Mouse (Mus musculus) kidney, adult 10 weeks (tissue): ENCODE measurements around the gene Esyt2. TPM values are rescaled to one million over a fixed set of nuclear protein-coding genes. Genes with fewer than 3 reads are reported as not detected.

Experiments
- polyA plus RNA-seq: library from polyadenylated mRNA; stranded (reverse); fragments of 350-450 nt; fragmentation: Illumina TruSeq; extraction: RNeasy Lipid Tissue Mini Kit (QIAGEN cat#74804); gene quantifications from one replicate; pipeline ENCODE4 v1.2.3, GENCODE M21; 2014; ENCODE audit warnings: low read depth, low replicate concordance

Gene Esyt2
- 74.3 TPM for polyA plus RNA-seq

DNA sequence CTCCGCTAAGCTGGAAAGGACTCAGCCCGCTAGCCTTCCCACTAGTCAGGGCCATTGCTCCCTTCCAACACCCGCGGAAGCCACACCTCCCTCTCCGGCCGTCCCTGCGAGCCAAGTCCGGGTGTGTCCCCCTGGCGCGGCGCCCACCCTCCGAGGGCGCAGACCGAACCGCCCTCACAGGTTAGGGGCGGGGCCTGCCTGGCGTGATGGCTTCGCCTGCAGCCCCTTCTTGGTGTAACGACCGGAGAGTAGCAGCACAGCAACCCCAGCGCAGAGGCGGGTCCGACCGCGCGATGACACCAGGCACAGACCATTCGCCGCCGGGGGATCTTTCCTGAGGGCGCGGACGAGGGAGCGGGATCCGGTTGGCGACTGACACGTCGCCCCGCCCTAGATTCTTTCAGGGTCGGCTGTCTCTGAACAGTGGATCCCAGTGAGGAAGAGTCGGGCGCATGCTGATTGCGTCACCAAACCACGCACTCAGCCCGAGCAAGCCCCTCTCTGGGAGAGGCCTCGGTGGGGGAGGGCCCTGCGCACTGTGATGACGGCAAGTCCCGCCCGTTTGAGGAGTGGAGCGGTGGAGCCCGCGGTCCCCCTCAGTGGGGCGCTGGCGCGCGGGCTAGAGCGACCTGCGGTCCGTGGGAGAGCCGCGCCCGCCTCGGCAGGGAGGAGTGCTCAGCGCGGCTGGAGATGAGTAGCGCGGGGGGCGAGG, at the start of gene Esyt2:
Esyt2 (plus strand) TSS at position 544 of the 712 bp plus-strand sequence.

DNA sequence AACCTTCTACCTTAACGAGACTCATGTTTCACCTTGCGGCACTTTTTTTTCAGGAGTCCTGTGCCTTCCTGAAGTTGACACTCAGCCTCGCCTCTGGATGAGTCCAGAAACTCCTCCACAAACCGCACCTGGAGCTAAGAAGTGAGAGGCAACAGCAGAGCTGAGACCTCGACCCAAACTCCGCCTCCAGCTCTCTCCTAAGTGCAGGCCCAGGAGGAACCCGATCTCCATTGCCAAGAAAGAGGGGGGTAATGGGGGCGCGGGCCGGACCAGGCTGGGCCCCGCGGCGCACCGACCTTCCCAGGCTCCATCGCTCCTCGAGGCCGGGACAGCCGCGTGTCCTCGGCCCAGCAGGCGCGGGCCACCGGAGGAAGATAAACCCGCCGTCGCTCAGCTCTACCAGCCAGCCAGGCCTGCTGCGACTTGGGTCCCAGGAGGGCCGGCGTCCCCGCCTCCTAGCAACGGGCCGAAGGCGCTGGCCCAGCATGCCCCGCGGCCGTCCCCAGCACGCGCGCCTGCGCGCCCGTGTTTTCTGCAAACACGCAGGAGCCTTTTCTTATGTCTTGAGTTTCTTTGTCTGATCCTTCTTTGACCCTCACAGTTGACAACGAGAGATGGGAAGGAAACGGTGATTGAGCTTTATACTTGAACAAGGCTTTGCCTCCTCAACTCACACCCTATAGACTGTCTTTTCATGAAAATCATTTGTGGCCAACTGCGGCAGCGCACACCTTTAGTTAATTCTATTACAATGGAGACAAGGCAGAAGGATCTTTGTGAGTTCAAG, 18.2 kb upstream of the Esyt2 start, which contains the start of gene Wdr60:
Wdr60 (minus strand) TSS at position 468 of the 787 bp plus-strand sequence.

DNA sequence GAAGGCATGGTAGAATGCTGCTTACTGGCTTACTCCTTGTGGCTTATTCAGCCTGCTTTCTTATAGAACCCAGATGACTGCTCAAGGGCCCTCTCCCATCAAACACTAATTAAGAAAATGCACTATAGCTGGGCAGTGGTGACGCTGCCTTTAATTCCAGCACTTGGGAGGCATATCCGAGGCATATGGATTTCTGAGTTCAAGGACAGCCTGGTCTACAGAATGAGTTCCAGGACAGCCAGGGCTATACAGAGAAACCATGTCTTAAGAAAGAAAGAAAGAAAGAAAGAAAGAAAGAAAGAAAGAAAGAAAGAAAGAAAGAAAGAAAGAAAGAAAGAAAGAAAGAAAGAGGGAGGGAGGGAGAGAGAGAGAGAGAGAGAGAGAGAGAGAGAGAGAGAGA, 5.9 kb upstream of the Esyt2 start, which contains the start of gene Gm11027:
Gm11027 (plus strand) TSS at position 301 of the 400 bp plus-strand sequence.

DNA sequence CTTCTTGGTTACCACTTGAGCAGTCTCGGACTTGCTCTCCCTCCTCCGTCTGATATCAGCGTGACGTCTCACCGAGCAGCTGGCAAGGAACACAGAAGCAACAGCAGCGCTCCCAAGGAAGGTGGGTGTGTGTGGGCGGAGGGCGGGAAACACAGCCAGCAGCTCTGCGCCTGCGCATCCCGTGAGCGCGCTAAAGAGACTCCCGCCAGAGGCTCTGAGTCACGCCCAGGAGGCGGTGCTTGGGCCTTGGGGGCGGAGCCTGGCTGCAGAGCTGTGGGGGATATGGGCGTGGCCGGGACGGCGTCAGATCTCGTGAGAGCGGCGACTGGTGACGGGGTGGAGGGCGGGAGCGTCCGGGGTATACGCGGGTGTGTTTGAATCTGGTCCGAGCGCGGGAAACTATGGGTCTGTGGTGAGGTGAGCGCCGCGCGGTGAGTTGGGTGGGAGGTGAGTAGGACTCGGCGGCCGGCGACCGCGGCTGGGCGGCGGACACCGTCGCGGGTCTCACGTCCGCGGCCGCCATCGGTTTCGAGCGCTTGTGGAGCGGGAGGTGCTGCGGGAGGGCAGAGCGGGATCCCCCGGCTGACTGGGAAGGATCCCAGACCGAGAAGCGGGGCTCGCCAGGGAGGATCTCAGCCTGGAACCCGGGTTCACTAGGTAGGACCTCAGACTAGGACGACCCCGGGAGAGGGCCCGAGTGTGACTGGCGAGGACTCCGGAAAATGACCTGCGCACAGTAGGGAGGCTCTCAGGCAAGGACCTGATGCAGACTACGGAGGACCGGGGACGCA, 124.2 kb downstream of the Esyt2 start, which contains the start of gene Ncapg2:
Ncapg2 (plus strand) TSS at position 358 of the 791 bp plus-strand sequence.

Other genes starting within 250 kb of the Esyt2 start
- gene Zfp386, start 233.5 kb upstream of the Esyt2 start, polyA plus RNA-seq, result 98.3 TPM
- 0.12 TPM for gene Vipr2, start 203.5 kb upstream of the Esyt2 start, polyA plus RNA-seq
- 9.6 TPM for gene Wdr60, start 18.2 kb upstream of the Esyt2 start, polyA plus RNA-seq
- gene Gm11027, start 5.8 kb upstream of the Esyt2 start, polyA plus RNA-seq, result not detected
- gene Ncapg2, start 124.2 kb downstream of the Esyt2 start, polyA plus RNA-seq, result 6.5 TPM
- gene Ptprn2, start 204.5 kb downstream of the Esyt2 start, polyA plus RNA-seq, result not detected